ENCODE assay signal across 10 mouse cellular contexts in the genomic region with DNA sequence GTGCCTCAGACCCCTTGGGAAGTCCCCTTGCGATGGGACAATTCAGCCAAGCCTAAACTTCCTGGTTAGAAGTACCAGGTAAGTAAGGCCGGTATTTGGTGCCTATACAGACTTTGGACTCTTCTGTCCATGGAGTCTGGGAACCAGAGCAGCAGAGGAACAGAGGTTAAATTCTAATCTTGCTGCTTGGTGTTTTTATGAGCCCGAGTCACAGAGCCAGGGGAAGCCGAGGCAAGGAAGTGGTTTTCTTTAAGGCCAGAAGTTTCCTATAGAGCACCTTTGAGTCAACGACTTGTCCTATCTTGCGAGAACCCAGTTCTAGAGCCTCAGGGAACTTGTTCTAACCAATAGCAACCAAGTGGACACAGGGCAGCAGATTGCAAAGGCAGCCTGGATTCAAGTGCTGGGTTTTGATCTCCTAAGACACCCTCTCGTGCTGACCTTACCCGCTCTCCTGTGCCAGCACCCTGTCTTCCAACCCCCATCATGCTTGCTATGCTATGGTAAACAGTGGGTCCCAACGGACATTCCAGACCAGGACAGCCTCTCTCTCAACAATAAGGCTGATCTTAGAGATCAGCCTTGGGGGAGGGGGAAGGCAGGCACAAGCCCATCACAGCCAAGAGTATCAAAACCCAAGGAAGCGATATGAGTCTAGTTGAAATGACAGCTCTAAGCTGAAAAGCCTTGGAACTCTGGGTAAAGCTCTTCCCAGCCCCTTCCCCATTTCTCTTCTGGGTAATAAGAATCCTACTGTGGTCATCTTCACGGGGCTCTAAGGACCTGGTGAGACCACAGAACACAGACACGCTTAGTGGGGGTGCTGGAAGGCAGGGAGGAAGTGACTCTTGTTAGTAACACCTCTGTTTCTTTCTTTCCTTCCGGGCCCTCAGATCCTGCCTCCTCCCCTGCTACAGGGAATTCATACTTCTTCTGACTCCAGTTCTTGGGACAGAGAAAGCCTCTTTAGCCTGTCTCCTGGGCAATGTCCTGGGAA. TPM values are rescaled to one million over a fixed set of nuclear protein-coding genes. Genes with fewer than 3 reads are reported as not detected.
DNase-seq lines count a peak whose midpoint lies in the region; ATAC-seq lines count a peak whose summit lies in the region.
"Had no signal": no experiment of that assay in that cellular context is flagged by ENCODE, and none has a peak within 500 bp of the region (broad histone marks: within the 10 kb centered on the region; RNA-seq: fewer than 3 reads in every experiment).

No protein-coding gene starts in this region.

- 0 out of 2 replicates have a peak overlapping the region, but pooled peaks have one; percentile 84 for H3K4me2 ChIP-seq in embryonic facial prominence, embryonic 15.5 days (replicated peaks)
- peak overlapping the region; percentile 98 for H3K4me2 ChIP-seq in neural tube, embryonic 13.5 days
- H3K4me2 ChIP-seq in lung, embryonic 16.5 days (ENCODE audit: low read depth, low read length): peak overlapping the region; percentile 84

- H3K4me3 ChIP-seq in embryonic facial prominence, embryonic 15.5 days (replicated peaks): no peak overlapping the region
- H3K4me3 ChIP-seq in embryonic facial prominence, embryonic 10.5 days: no peak overlapping the region; the same call in 1 of the 2 replicates
- H3K4me3 ChIP-seq in neural tube, embryonic 13.5 days: peak overlapping the region; percentile 61; the same call in 1 of the 2 replicates
- peak overlapping the region; percentile 57 for H3K4me3 ChIP-seq in lung, embryonic 16.5 days (ENCODE audit: low read length)

- no peak for ATAC-seq in embryonic facial prominence, embryonic 15.5 days (ENCODE audit: insufficient number of reproducible peaks, low FRiP score, low TSS enrichment, low read depth)
- no peak for ATAC-seq in neural tube, embryonic 13.5 days (ENCODE audit: low read depth)
- ATAC-seq in lung, embryonic 16.5 days (ENCODE audit: low read depth): no peak

- no peak overlapping the region for H3K27ac ChIP-seq in embryonic facial prominence, embryonic 15.5 days (replicated peaks)
- no peak overlapping the region for H3K27ac ChIP-seq in embryonic facial prominence, embryonic 10.5 days (replicated peaks)
- no peak overlapping the region for H3K27ac ChIP-seq in neural tube, embryonic 13.5 days (replicated peaks)
- 0 out of 2 replicates have a peak overlapping the region, but pooled peaks have one; percentile 10 for H3K27ac ChIP-seq in lung, embryonic 16.5 days (ENCODE audit: low read length)
- H3K27ac ChIP-seq: midbrain, embryonic 12.5 days had no signal

- no peaks in the 10 kb centered on the region for H3K9me3 ChIP-seq in embryonic facial prominence, embryonic 15.5 days (replicated peaks)
- no peaks in the 10 kb centered on the region for H3K9me3 ChIP-seq in embryonic facial prominence, embryonic 10.5 days
- no peaks in the 10 kb centered on the region for H3K9me3 ChIP-seq in neural tube, embryonic 13.5 days
- H3K9me3 ChIP-seq in lung, embryonic 16.5 days (ENCODE audit: control insufficient read depth, low read length): no peaks in the 10 kb centered on the region
- H3K9me3 ChIP-seq: midbrain, embryonic 12.5 days had no signal

- no peaks in the 10 kb centered on the region for H3K36me3 ChIP-seq in embryonic facial prominence, embryonic 15.5 days
- H3K36me3 ChIP-seq in embryonic facial prominence, embryonic 10.5 days (replicated peaks): no peaks in the 10 kb centered on the region
- no peaks in the 10 kb centered on the region for H3K36me3 ChIP-seq in neural tube, embryonic 13.5 days
- H3K36me3 ChIP-seq in lung, embryonic 16.5 days (ENCODE audit: control insufficient read depth, insufficient read depth, low read length): no peaks in the 10 kb centered on the region
- H3K36me3 ChIP-seq: midbrain, embryonic 12.5 days had no signal

- peaks cover 44% of the 10 kb centered on the region for H3K4me1 ChIP-seq in embryonic facial prominence, embryonic 15.5 days
- H3K4me1 ChIP-seq in embryonic facial prominence, embryonic 10.5 days: peaks cover 76% of the 10 kb centered on the region
- peaks cover 52% of the 10 kb centered on the region for H3K4me1 ChIP-seq in neural tube, embryonic 13.5 days (replicated peaks)
- peaks cover 32% of the 10 kb centered on the region for H3K4me1 ChIP-seq in lung, embryonic 16.5 days (replicated peaks; ENCODE audit: control insufficient read depth, insufficient read depth, low read length)

- H3K27me3 ChIP-seq in embryonic facial prominence, embryonic 15.5 days: peaks cover 58% of the 10 kb centered on the region
- peaks cover 66% of the 10 kb centered on the region for H3K27me3 ChIP-seq in embryonic facial prominence, embryonic 10.5 days (replicated peaks; ENCODE audit: low read depth, poor library complexity, severe bottlenecking)
- H3K27me3 ChIP-seq in neural tube, embryonic 13.5 days: peaks cover 40% of the 10 kb centered on the region
- peaks cover 30% of the 10 kb centered on the region for H3K27me3 ChIP-seq in lung, embryonic 16.5 days (ENCODE audit: control insufficient read depth, insufficient read depth, low read depth, low read length)

- H3K9ac ChIP-seq in embryonic facial prominence, embryonic 15.5 days: no peak overlapping the region
- H3K9ac ChIP-seq in neural tube, embryonic 13.5 days: no peak overlapping the region
- H3K9ac ChIP-seq in lung, embryonic 16.5 days (ENCODE audit: low read length): peak overlapping the region; percentile 44; the same call in 1 of the 2 replicates

- WGBS in embryonic facial prominence, embryonic 15.5 days: 54% methylated on average over 13 of the region's 13 CpGs
- WGBS in embryonic facial prominence, embryonic 10.5 days: 62% methylated on average over 13 of the region's 13 CpGs
- 61% methylated on average over 13 of the region's 13 CpGs for WGBS in neural tube, embryonic 13.5 days
- WGBS in lung, embryonic 16.5 days: 51% methylated on average over 13 of the region's 13 CpGs

- no peak for DNase-seq in embryonic facial prominence, embryonic 10.5 days (ENCODE audit: low spot score)
- DNase-seq in neural tube, embryonic 10.5 days (ENCODE audit: extremely low spot score, low spot score): no peak
- no peak for DNase-seq in adrenal gland, adult (ENCODE audit: inconsistent age in 2 of 2, low spot score in 1 of 2)
- no peak for DNase-seq in gastrocnemius, adult 18-20 months (ENCODE audit: low spot score)
- no peak for DNase-seq in urinary bladder, adult 18-20 months (ENCODE audit: low spot score in 2 of 2)

RNA-seq across cellular contexts. Expression of gene Ppp1r16b, which starts 4.3 kb away (rescaled TPM):
- polyA plus RNA-seq in embryonic facial prominence, embryonic 15.5 days (2015; fragmentation: Nextera tagmentation; extraction: Ambion mirVana): 5.3 and 5.7 TPM in 2 replicates
- polyA plus RNA-seq in embryonic facial prominence, embryonic 10.5 days (2016; fragmentation: Nextera tagmentation; extraction: Ambion mirVana): 3.3 TPM in 2 replicates
- polyA plus RNA-seq in neural tube, embryonic 13.5 days (2015; fragmentation: Nextera tagmentation; extraction: Ambion mirVana): 9.8 and 9.9 TPM in 2 replicates
- polyA plus RNA-seq in lung, embryonic 16.5 days (2015; fragmentation: Nextera tagmentation; extraction: Ambion mirVana): 22.5 and 24.4 TPM in 2 replicates
- 1 to 10 TPM; 2.3 to 4.4 TPM for total RNA-seq in gastrocnemius, adult 18-20 months (2021)

RNA-seq across cellular contexts. Expression of gene Actr5, which starts 44.8 kb away (rescaled TPM):
- polyA plus RNA-seq in embryonic facial prominence, embryonic 15.5 days (2015; fragmentation: Nextera tagmentation; extraction: Ambion mirVana): 12.0 and 13.1 TPM in 2 replicates
- polyA plus RNA-seq in embryonic facial prominence, embryonic 10.5 days (2016; fragmentation: Nextera tagmentation; extraction: Ambion mirVana): 14.4 and 16.7 TPM in 2 replicates
- 10.5 and 11.1 TPM in 2 replicates for polyA plus RNA-seq in neural tube, embryonic 13.5 days (2015; fragmentation: Nextera tagmentation; extraction: Ambion mirVana)
- 4.9 and 7.2 TPM in 2 replicates for polyA plus RNA-seq in lung, embryonic 16.5 days (2015; fragmentation: Nextera tagmentation; extraction: Ambion mirVana)
- total RNA-seq in gastrocnemius, adult 18-20 months (2021): 1 to 10 TPM; 3.8 to 4.0 TPM

RNA-seq across cellular contexts. Expression of gene Slc32a1, which starts 58.9 kb away (rescaled TPM):
- 0.05 and 0.08 TPM in 2 replicates for polyA plus RNA-seq in embryonic facial prominence, embryonic 15.5 days (2015; fragmentation: Nextera tagmentation; extraction: Ambion mirVana)
- 0.05 and 0.15 TPM in 2 replicates for polyA plus RNA-seq in embryonic facial prominence, embryonic 10.5 days (2016; fragmentation: Nextera tagmentation; extraction: Ambion mirVana)
- 6.2 and 7.4 TPM in 2 replicates for polyA plus RNA-seq in neural tube, embryonic 13.5 days (2015; fragmentation: Nextera tagmentation; extraction: Ambion mirVana)
- polyA plus RNA-seq in lung, embryonic 16.5 days (2015; fragmentation: Nextera tagmentation; extraction: Ambion mirVana): not detected in 2 replicates
- total RNA-seq in gastrocnemius, adult 18-20 months (2021): not detected
- polyA plus RNA-seq: stomach, embryonic 16.5 days had no signal

Comparison
In these comparisons a context has a peak if more than half of its experiments do, and no peak if none do; other contexts are left out.
1. H3K4me3 ChIP-seq: peak in neural tube, embryonic 13.5 days (single experiment) and lung, embryonic 16.5 days (single experiment); none in embryonic facial prominence, embryonic 15.5 days (single experiment) and embryonic facial prominence, embryonic 10.5 days (single experiment).
2. Peak in every context shown above with its lines, with median percentiles within 50 percentile points of each other: H3K4me2 ChIP-seq.